Mouse (Mus musculus): ENCODE results near the gene Gstp1.

- no peak for TF ChIP-seq CTCF (IDR thresholded peaks at IDR 0.05; ENCODE audit: low read depth)
- no peak for TF ChIP-seq EP300 (IDR thresholded peaks at IDR 0.05; ENCODE audit: low read depth)
Observed at GRCm38 (mm10) chr19:4083316-4083715, 45.5 kb upstream of the Gstp1 start.

Measured in heart, postnatal 0 days (tissue).